Mouse (Mus musculus) hindbrain, postnatal 0 days (tissue): ENCODE data around the gene Drd4. TPM values are rescaled to one million over a fixed set of nuclear protein-coding genes. Genes with fewer than 3 reads are reported as not detected.

ENCODE experiments used
- ATAC-seq: fragments of 200-750 bp; cut with Nextera tagmentation; 2 replicates; pipeline ENCODE4 v1.8.0; 2017; ENCODE audit warnings: mild to moderate bottlenecking, moderate TSS enrichment, moderate library complexity
- DNase-seq: peaks from one replicate; pipeline ENCODE4 v3.0.0-alpha.2; 2015; ENCODE audit warnings: low spot score
- H3K27ac ChIP-seq: fragments of 300-500 bp; sonication (generic); 2 replicates; pipeline ENCODE4 v1.5.1; 2014; ENCODE audit warnings: mild to moderate bottlenecking
- H3K27me3 ChIP-seq: fragments of 300-500 bp; sonication (generic); 2 replicates; pipeline ENCODE4 v1.6.1; 2014; ENCODE audit warnings: low read length, mixed read lengths; ENCODE audit not compliant: insufficient read depth
- H3K36me3 ChIP-seq: fragments of 300-500 bp; sonication (generic); 2 replicates; pipeline ENCODE4 v1.6.1; 2014; ENCODE audit warnings: low read length, mixed read lengths; ENCODE audit not compliant: insufficient read depth
- H3K4me1 ChIP-seq: fragments of 300-500 bp; sonication (generic); 2 replicates; pipeline ENCODE4 v1.6.1; 2014; ENCODE audit warnings: antibody characterized with exemption, low read length, mixed read lengths; ENCODE audit not compliant: insufficient read depth
- H3K4me2 ChIP-seq: fragments of 300-500 bp; sonication (generic); 2 replicates; pipeline ENCODE4 v1.6.1; 2014; ENCODE audit warnings: low read depth, mild to moderate bottlenecking, low read length, moderate library complexity, mixed read lengths
- H3K4me3 ChIP-seq: fragments of 300-500 bp; sonication (generic); 2 replicates; pipeline ENCODE4 v1.5.1; 2014; ENCODE audit warnings: low read length
- H3K9ac ChIP-seq: fragments of 300-500 bp; sonication (generic); replicated peaks from 2 replicates; pipeline ENCODE4 v1.6.1; 2014; ENCODE audit warnings: mild to moderate bottlenecking, low read length, moderate library complexity, mixed read lengths
- H3K9me3 ChIP-seq: fragments of 300-500 bp; sonication (generic); 2 replicates; pipeline ENCODE4 v1.6.1; 2016; ENCODE audit warnings: low read length, mixed read lengths
- CTCF ChIP-seq: IDR thresholded peaks from 2 replicates; pipeline ENCODE4 v1.5.1; 2016; ENCODE audit warnings: antibody characterized with exemption, control low read depth, low read depth
- WGBS: fragments of 180-500 bp; shearing (Covaris S2); extraction: QIAGEN DNeasy Blood & Tissue Kit; methylation state at CpG from one replicate; pipeline ENCODE4 v1.1.7; 2014; 5-methylcytosine and 5-hydroxymethylcytosine counted together
- polyA plus RNA-seq: library from polyadenylated mRNA; unstranded; fragments of >200 nt; fragmentation: Nextera tagmentation; extraction: Ambion mirVana; gene quantifications from 2 replicates; pipeline ENCODE4 v1.2.1, GENCODE M21; 2015
- total RNA-seq: library from RNA; depleted of rRNA; stranded (reverse); fragments of >200 nt; gene quantifications from 2 replicates; pipeline ENCODE4 v1.2.3, GENCODE M21; 2014

Drd4 gene
- total and polyA plus RNA-seq, 2 experiments from 2014 or later, result 0.73 to 0.94 TPM

DNA sequence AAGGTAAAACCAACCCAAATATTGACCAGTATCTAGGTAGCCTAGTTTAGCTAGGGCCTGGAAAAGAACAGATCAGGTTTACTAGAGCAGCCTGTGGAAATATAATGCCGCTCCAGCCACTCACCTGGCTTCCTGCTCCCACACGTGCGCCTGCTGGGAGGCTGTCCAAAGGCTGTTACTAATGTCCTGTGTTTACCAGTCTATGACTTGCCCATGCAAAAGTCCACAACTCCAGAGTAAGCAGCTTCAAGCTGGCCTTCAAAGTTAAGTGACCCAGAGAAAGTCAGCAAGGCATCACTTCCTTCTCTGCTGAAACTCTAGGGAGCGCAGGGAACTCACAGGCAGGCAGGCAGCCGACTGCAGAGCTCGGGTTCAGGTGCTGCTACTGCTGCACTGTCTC, 40.2 kb downstream of the Drd4 start:
- no peak overlapping the region for H3K9ac ChIP-seq
- H3K4me1 ChIP-seq, result 0 out of 2 replicates have a peak, but pooled peaks cover 7% of the 10 kb centered on the region
- TF ChIP-seq CTCF, result no peak
- no peaks in the 10 kb centered on the region for H3K27me3 ChIP-seq
- 85% methylated on average over 6 of the region's 6 CpGs for WGBS
- H3K9me3 ChIP-seq, result no peaks in the 10 kb centered on the region
- no peak overlapping the region for H3K27ac ChIP-seq
- no peak for DNase-seq
- H3K4me2 ChIP-seq, result no peak overlapping the region
- ATAC-seq, result no peak
- no peak overlapping the region for H3K4me3 ChIP-seq
- H3K36me3 ChIP-seq, result peaks cover 12% of the 10 kb centered on the region; the same call in 1 of the 2 replicates

DNA sequence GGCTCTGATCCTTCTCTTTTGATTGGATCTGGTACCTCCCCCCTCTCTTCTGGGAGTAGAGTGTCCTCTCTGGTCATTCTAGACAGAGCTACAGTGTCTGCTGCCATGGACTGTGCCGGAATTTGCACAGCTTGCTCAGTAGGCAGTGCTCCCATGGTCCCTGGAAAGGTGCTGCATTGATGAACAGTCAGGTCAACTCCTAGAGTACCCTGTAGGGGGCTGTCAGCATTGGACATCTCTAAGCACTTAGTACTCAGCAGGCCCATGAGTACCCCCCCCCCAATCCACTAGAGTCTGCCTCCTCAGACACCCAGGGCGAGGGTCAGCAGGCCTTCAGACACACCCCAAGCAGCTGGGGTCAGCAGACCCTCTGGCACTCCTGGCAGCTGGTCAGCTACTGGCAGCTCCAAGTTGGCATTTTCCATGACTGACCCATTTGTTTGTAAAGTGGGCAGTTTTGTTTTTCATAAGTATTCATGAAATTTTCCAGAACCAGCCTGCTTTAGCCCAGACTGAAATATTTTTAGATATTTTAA, 43.3 kb downstream of the Drd4 start:
- no peak overlapping the region for H3K9ac ChIP-seq
- H3K36me3 ChIP-seq, result peaks cover 12% of the 10 kb centered on the region; the same call in 1 of the 2 replicates
- WGBS, result 58% methylated on average over 2 of the region's 2 CpGs
- no peaks in the 10 kb centered on the region for H3K9me3 ChIP-seq
- H3K4me3 ChIP-seq, result no peak overlapping the region
- H3K27ac ChIP-seq, result no peak overlapping the region
- ATAC-seq, result no peak; the same call in 1 of the 2 replicates
- H3K27me3 ChIP-seq, result no peaks in the 10 kb centered on the region
- TF ChIP-seq CTCF, result no peak
- H3K4me1 ChIP-seq, result 0 out of 2 replicates have a peak, but pooled peaks cover 3% of the 10 kb centered on the region
- H3K4me2 ChIP-seq, result no peak overlapping the region
- DNase-seq, result no peak

DNA sequence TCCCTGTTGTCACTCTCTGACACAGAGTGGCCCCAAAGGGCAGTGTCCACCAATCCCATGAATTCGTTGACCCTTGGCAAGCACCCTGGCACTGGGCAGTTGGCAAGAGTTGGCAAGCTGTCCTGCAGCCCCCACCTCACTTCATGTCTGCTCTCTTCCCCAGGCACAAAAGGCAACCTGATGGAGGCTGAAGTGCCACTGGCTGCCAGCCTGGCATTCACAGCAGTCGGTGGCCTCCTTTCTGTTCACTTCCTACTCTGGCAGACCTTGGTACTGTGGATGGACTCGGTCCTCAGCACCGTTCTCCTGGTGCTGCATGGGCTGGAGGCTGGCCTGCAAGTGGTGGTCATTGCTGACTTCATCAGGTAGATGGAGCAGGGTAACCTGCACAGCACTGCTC, 43.9 kb downstream of the Drd4 start:
- 76% methylated on average over 4 of the region's 4 CpGs for WGBS
- 0 out of 2 replicates have a peak, but pooled peaks have one; percentile 48 for ATAC-seq

DNA sequence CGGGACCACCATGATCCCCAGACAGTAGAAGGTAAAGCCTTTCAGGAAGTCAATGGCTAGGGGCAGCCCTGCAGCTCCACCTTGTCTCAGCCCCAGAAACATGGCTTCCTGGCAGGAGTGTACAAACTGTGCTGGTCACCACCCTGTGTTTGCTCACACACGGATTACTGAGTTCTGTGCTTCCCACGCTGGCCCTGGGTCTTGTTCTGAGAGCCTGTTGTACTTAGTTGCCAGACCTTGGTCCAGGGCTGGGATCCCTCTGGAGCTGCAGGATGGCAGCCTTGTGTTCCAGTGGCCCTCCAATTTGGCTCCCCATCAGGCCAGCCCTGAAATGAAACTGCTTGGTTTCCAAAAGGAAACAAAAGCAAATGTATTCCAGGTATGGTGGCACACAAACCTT, 44.5 kb downstream of the Drd4 start:
- peaks cover 12% of the 10 kb centered on the region; the same call in 1 of the 2 replicates for H3K36me3 ChIP-seq
- no peak overlapping the region for H3K9ac ChIP-seq
- H3K4me1 ChIP-seq, result 0 out of 2 replicates have a peak, but pooled peaks cover 3% of the 10 kb centered on the region
- TF ChIP-seq CTCF, result no peak
- no peaks in the 10 kb centered on the region for H3K27me3 ChIP-seq
- 85% methylated on average over 3 of the region's 3 CpGs for WGBS
- H3K4me3 ChIP-seq, result no peak overlapping the region
- H3K9me3 ChIP-seq, result no peaks in the 10 kb centered on the region
- H3K4me2 ChIP-seq, result no peak overlapping the region
- H3K27ac ChIP-seq, result no peak overlapping the region
- DNase-seq (no peak), ATAC-seq (no peak)

More for the DNA sequence above, 43.9 kb downstream of the Drd4 start:
- Histone ChIP-seq H3K4me2 (no peak overlapping the region), H3K4me1 (0 out of 2 replicates have a peak, but pooled peaks cover 3% of the 10 kb centered on the region), H3K9me3 (no peaks in the 10 kb centered on the region), H3K27me3 (no peaks in the 10 kb centered on the region), H3K4me3 (no peak overlapping the region), H3K9ac (no peak overlapping the region), H3K36me3 (peaks cover 12% of the 10 kb centered on the region; the same call in 1 of the 2 replicates), H3K27ac (no peak overlapping the region)
- peak; percentile 35 for DNase-seq
- no peak for TF ChIP-seq CTCF

DNA sequence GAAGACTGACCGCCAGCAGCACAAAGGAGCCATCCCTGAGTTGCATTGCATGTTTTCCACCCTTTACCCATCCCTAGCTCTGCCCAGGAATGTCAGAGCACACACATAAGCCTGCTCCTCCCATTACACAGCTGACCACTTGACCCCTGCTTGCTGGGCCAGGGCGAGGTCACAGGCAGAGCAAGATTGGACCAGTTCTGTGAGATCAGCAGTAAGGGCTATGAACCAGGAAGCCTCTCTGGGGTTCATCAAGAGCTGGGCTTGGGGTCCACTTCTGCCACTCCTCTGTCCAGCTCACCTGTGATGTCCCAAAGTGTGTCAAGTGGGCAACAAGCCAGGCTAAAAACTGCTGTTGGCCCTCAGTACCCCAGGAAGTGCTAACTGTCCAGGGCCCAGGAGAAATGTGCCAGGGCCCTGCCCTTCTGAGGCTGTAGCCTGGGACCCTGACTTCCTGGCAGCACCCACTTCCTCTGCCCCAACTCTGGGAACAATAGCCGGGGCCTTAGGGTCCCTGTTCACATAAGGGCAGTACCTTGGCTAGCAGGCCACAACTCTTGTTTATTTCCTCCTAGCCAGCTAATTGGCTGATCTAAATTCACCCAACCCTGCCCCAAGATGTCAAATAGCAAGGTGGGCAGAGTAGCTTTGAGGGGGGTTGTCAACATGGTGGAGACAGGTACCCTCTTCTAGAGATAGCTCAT, 46.1 kb downstream of the Drd4 start:
- 81% methylated on average over 3 of the region's 3 CpGs for WGBS
- no peak for DNase-seq
- TF ChIP-seq CTCF, result no peak

DNA sequence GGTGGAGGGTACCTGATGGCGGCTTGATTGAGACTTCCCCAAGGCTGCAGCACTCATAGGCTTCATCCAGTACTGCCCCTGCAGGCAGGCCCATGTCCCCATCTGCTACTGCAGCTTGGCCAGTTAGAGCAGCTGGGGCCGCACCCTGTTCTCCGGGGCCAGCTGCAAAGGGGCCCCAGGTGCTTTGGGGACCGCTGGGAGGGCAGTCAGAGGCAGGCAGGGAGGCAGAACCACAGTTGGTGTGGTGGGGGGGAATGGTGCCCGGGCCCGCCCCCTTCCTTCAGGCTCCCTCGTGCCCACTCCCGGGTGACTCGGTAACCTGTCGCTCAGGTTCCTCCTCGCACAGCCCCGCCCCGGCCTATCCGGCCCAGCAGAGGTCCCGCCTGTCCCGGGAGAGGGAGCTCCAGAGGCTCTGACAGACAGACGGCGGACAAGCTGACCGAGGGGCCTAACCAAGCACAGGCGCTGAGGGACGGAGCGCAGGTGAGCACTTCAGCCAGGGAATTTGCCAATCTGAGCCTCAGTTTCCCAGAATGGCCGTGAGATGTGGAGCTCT, 46.8 kb downstream of the Drd4 start, which contains the start of gene Eps8l2:
Gene Eps8l2 (plus strand): TSS at position 305 of the 556 bp plus-strand sequence.
- no peak within 1 kb of the TSS for H3K4me3 ChIP-seq

More for the DNA sequence above, 46.1 kb downstream of the Drd4 start:
- Histone ChIP-seq H3K9me3 (no peaks in the 10 kb centered on the region), H3K27ac (no peak overlapping the region), H3K4me2 (no peak overlapping the region), H3K9ac (no peak overlapping the region), H3K36me3 (peaks cover 12% of the 10 kb centered on the region; the same call in 1 of the 2 replicates), H3K27me3 (no peaks in the 10 kb centered on the region), H3K4me3 (no peak overlapping the region), H3K4me1 (0 out of 2 replicates have a peak, but pooled peaks cover 3% of the 10 kb centered on the region)
- ATAC-seq, result no peak

More for the DNA sequence above, 46.8 kb downstream of the Drd4 start, which contains the start of gene Eps8l2:
- 0 out of 2 replicates have a peak, but pooled peaks cover 3% of the 10 kb centered on the region for H3K4me1 ChIP-seq
- ATAC-seq, result no peak
- peak within 1 kb of the TSS; percentile 17; the same call in 1 of the 2 replicates for H3K9ac ChIP-seq
- H3K27ac ChIP-seq, result no peak within 1 kb of the TSS
- H3K27me3 ChIP-seq, result no peaks in the 10 kb centered on the region
- TF ChIP-seq CTCF, result no peak
- H3K36me3 ChIP-seq, result peaks cover 7% of the 10 kb centered on the region; the same call in 1 of the 2 replicates
- H3K4me2 ChIP-seq, result peak within 1 kb of the TSS; percentile 23; the same call in 1 of the 2 replicates
- no peak for DNase-seq
- H3K9me3 ChIP-seq, result no peaks in the 10 kb centered on the region
- 5% methylated on average over 23 of the region's 23 CpGs for WGBS
